Mouse (Mus musculus) neural tube, embryonic 11.5 days (tissue): ENCODE measurements around the gene Wasf2. TPM values are rescaled to one million over a fixed set of nuclear protein-coding genes. Genes with fewer than 3 reads are reported as not detected.

Experiments used
- ATAC-seq: fragments of 200-750 bp; cut with Nextera tagmentation; 2 replicates; pipeline ENCODE4 v1.8.0; 2017; ENCODE audit warnings: moderate number of reproducible peaks, mild to moderate bottlenecking, moderate TSS enrichment, moderate library complexity; ENCODE audit not compliant: insufficient read depth, low FRiP score, low TSS enrichment
- DNase-seq: peaks from one replicate; pipeline ENCODE4 v3.0.0-alpha.2; 2015; ENCODE audit warnings: low spot score
- H3K27ac ChIP-seq: fragments of 300-500 bp; sonication (generic); 2 replicates; pipeline ENCODE4 v1.5.1; 2014; ENCODE audit warnings: low read depth, mild to moderate bottlenecking, low read length
- H3K27me3 ChIP-seq: fragments of 300-500 bp; sonication (generic); 2 replicates; pipeline ENCODE4 v1.6.1; 2014; ENCODE audit warnings: mild to moderate bottlenecking, low read length, mixed read lengths; ENCODE audit not compliant: control insufficient read depth, insufficient read depth
- H3K36me3 ChIP-seq: fragments of 300-500 bp; sonication (generic); 2 replicates; pipeline ENCODE4 v1.6.1; 2014; ENCODE audit warnings: mild to moderate bottlenecking, low read length, moderate library complexity, mixed read lengths; ENCODE audit not compliant: control insufficient read depth, insufficient read depth
- H3K4me1 ChIP-seq: fragments of 300-500 bp; sonication (generic); 2 replicates; pipeline ENCODE4 v1.6.1; 2014; ENCODE audit warnings: low read length, mixed read lengths; ENCODE audit not compliant: control insufficient read depth, insufficient read depth
- H3K4me2 ChIP-seq: fragments of 300-500 bp; sonication (generic); 2 replicates; pipeline ENCODE4 v1.6.1; 2014; ENCODE audit warnings: low read depth, mild to moderate bottlenecking, moderate library complexity
- H3K4me3 ChIP-seq: fragments of 300-500 bp; sonication (generic); 2 replicates; pipeline ENCODE4 v1.5.1; 2014; ENCODE audit warnings: low read depth, low read length
- H3K9ac ChIP-seq: fragments of 300-500 bp; sonication (generic); 2 replicates; pipeline ENCODE4 v1.6.1; 2014; ENCODE audit warnings: mild to moderate bottlenecking, low read length
- H3K9me3 ChIP-seq: fragments of 300-500 bp; sonication (generic); 2 replicates; pipeline ENCODE4 v1.6.1; 2016; ENCODE audit warnings: low read length; ENCODE audit not compliant: control insufficient read depth
- WGBS: fragments of 180-500 bp; shearing (Covaris S2); extraction: QIAGEN DNeasy Blood & Tissue Kit; methylation state at CpG from one replicate; pipeline ENCODE4 v1.1.7; 2014; 5-methylcytosine and 5-hydroxymethylcytosine counted together
- polyA plus RNA-seq: library from polyadenylated mRNA; unstranded; fragments of >200 nt; fragmentation: Nextera tagmentation; extraction: Ambion mirVana; gene quantifications from 2 replicates; pipeline ENCODE4 v1.2.1, GENCODE M21; 2014

The Wasf2 gene
- polyA plus RNA-seq, 1 experiment from 2014 or later, result 33.0 TPM

GRCm38 (mm10) chr4:133203591-133203990 is 73.3 kb downstream of the Wasf2 start:
- Histone ChIP-seq H3K9ac (no peak overlapping the region), H3K27me3 (no peaks in the 10 kb centered on the region), H3K4me2 (no peak overlapping the region), H3K4me1 (peaks cover 19% of the 10 kb centered on the region), H3K27ac (no peak overlapping the region), H3K9me3 (no peaks in the 10 kb centered on the region), H3K4me3 (no peak overlapping the region), H3K36me3 (no peaks in the 10 kb centered on the region)
- ATAC-seq (no peak), DNase-seq (no peak)
- 88% methylated on average over 3 of the region's 3 CpGs for WGBS

- no peak for ATAC-seq
- 47% methylated on average over 7 of the region's 7 CpGs for WGBS
- 0 out of 2 replicates have a peak overlapping the region, but pooled peaks have one; percentile 23 for H3K27ac ChIP-seq
- no peak overlapping the region for H3K9ac ChIP-seq
- DNase-seq, result no peak
- H3K27me3 ChIP-seq, result no peaks in the 10 kb centered on the region
- no peak overlapping the region for H3K4me3 ChIP-seq
- no peaks in the 10 kb centered on the region for H3K36me3 ChIP-seq
- H3K4me2 ChIP-seq, result no peak overlapping the region
- H3K4me1 ChIP-seq, result peaks cover 16% of the 10 kb centered on the region
- H3K9me3 ChIP-seq, result no peaks in the 10 kb centered on the region
Observed at GRCm38 (mm10) chr4:133204379-133204778, 74.1 kb downstream of the Wasf2 start.

DNA sequence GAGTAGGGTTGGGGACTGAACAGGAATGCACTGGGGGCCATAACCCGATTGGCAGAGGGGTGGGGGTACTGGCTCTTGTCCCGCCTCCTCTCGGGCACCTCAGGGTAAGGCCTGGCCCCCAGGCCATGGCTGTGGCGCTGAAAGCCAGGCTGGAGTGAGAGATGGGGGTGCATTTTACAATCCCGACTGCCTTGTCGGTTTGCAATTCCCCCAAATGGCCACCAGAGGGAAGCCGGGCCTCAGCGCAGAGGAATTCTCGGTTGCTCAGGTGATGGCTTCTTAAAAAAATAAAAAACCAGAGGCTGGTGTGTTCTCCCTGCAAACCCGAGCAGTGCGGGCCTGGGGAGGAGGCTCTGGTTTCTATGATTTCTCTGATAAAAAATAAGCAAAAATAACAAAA is 79.1 kb downstream of the Wasf2 start:
- WGBS, result 7% methylated on average over 11 of the region's 11 CpGs
- Histone ChIP-seq H3K9me3 (no peaks in the 10 kb centered on the region), H3K4me3 (no peak overlapping the region), H3K27me3 (peaks cover 25% of the 10 kb centered on the region), H3K9ac (no peak overlapping the region), H3K36me3 (no peaks in the 10 kb centered on the region), H3K4me1 (peaks cover 11% of the 10 kb centered on the region), H3K27ac (no peak overlapping the region), H3K4me2 (no peak overlapping the region)
- DNase-seq (peak; percentile 68), ATAC-seq (0 out of 2 replicates have a peak, but pooled peaks have one; percentile 11)

GRCm38 (mm10) chr4:133210023-133210787 is 79.9 kb downstream of the Wasf2 start:
- no peak for ATAC-seq
- Histone ChIP-seq H3K36me3 (no peaks in the 10 kb centered on the region), H3K9me3 (no peaks in the 10 kb centered on the region), H3K9ac (no peak overlapping the region), H3K4me2 (no peak overlapping the region), H3K27me3 (peaks cover 25% of the 10 kb centered on the region), H3K4me1 (peaks cover 11% of the 10 kb centered on the region), H3K4me3 (no peak overlapping the region), H3K27ac (no peak overlapping the region)
- 94% methylated on average over 24 of the region's 24 CpGs for WGBS
- no peak for DNase-seq

GRCm38 (mm10) chr4:133210788-133211390 is 80.6 kb downstream of the Wasf2 start:
- H3K27me3 ChIP-seq, result peaks cover 25% of the 10 kb centered on the region
- WGBS, result 92% methylated on average over 19 of the region's 19 CpGs
- no peak for DNase-seq
- H3K4me2 ChIP-seq, result no peak overlapping the region
- no peak overlapping the region for H3K9ac ChIP-seq
- peaks cover 11% of the 10 kb centered on the region for H3K4me1 ChIP-seq
- no peak overlapping the region for H3K27ac ChIP-seq
- ATAC-seq, result no peak
- no peaks in the 10 kb centered on the region for H3K9me3 ChIP-seq
- no peak overlapping the region for H3K4me3 ChIP-seq
- H3K36me3 ChIP-seq, result no peaks in the 10 kb centered on the region

- Histone ChIP-seq H3K4me1 (peaks cover 11% of the 10 kb centered on the region), H3K4me3 (peak within 1 kb of the TSS; percentile 75), H3K27ac (no peak within 1 kb of the TSS), H3K9me3 (no peaks in the 10 kb centered on the region), H3K9ac (peak within 1 kb of the TSS; percentile 39), H3K27me3 (peaks cover 25% of the 10 kb centered on the region), H3K36me3 (no peaks in the 10 kb centered on the region), H3K4me2 (peak within 1 kb of the TSS; percentile 99)
- DNase-seq (no peak), ATAC-seq (peak; percentile 73; the same call in 1 of the 2 replicates)
- 2% methylated on average over 52 of the region's 52 CpGs for WGBS
Observed at GRCm38 (mm10) chr4:133211751-133212561, 81.7 kb downstream of the Wasf2 start, which contains the start of the genes Cd164l2 and Gpr3. Cd164l2 (plus strand) TSS chr4:133212131. Gpr3 (minus strand) TSS chr4:133212536.

GRCm38 (mm10) chr4:133212562-133213267 is 82.4 kb downstream of the Wasf2 start:
- WGBS, result 1% methylated on average over 44 of the region's 44 CpGs
- Histone ChIP-seq H3K4me2 (peak overlapping the region; percentile 99), H3K4me1 (peaks cover 11% of the 10 kb centered on the region), H3K36me3 (no peaks in the 10 kb centered on the region), H3K4me3 (peak overlapping the region; percentile 75), H3K27ac (no peak overlapping the region), H3K9ac (peak overlapping the region; percentile 39), H3K9me3 (no peaks in the 10 kb centered on the region), H3K27me3 (peaks cover 25% of the 10 kb centered on the region)
- DNase-seq, result peak; percentile 88
- peak; percentile 89 for ATAC-seq

- Histone ChIP-seq H3K36me3 (no peaks in the 10 kb centered on the region), H3K4me2 (peak overlapping the region; percentile 99; the same call in 1 of the 2 replicates), H3K27ac (no peak overlapping the region), H3K9ac (no peak overlapping the region), H3K4me3 (0 out of 2 replicates have a peak overlapping the region, but pooled peaks have one; percentile 1), H3K4me1 (peaks cover 11% of the 10 kb centered on the region), H3K9me3 (no peaks in the 10 kb centered on the region), H3K27me3 (peaks cover 25% of the 10 kb centered on the region)
- DNase-seq (no peak), ATAC-seq (no peak; the same call in 1 of the 2 replicates)
- 3% methylated on average over 8 of the region's 9 CpGs for WGBS
Observed at GRCm38 (mm10) chr4:133213268-133213590, 82.9 kb downstream of the Wasf2 start.
